Mouse (Mus musculus) midbrain, embryonic 14.5 days (tissue): ENCODE measurements around the gene Usp3. TPM values are rescaled to one million over a fixed set of nuclear protein-coding genes. Genes with fewer than 3 reads are reported as not detected.

ENCODE experiments used
- ATAC-seq: fragments of 200-750 bp; cut with Nextera tagmentation; 2 replicates; pipeline ENCODE4 v1.8.0; 2017; ENCODE audit warnings: moderate number of reproducible peaks, moderate library complexity; ENCODE audit not compliant: low FRiP score, low TSS enrichment
- DNase-seq: peaks from one replicate; pipeline ENCODE4 v3.0.0-alpha.2; 2015
- H3K27ac ChIP-seq: fragments of 300-500 bp; sonication (generic); replicated peaks from 2 replicates; pipeline ENCODE4 v1.5.1; 2014; ENCODE audit warnings: mild to moderate bottlenecking, low read depth, low read length, moderate library complexity
- H3K27me3 ChIP-seq: fragments of 300-500 bp; sonication (generic); 2 replicates; pipeline ENCODE4 v1.6.1; 2014; ENCODE audit warnings: low read length, control low read depth, mixed read lengths; ENCODE audit not compliant: control insufficient read depth, insufficient read depth
- H3K36me3 ChIP-seq: fragments of 300-500 bp; sonication (generic); 2 replicates; pipeline ENCODE4 v1.6.1; 2014; ENCODE audit warnings: low read length, control low read depth; ENCODE audit not compliant: control insufficient read depth, insufficient read depth
- H3K4me1 ChIP-seq: fragments of 300-500 bp; sonication (generic); 2 replicates; pipeline ENCODE4 v1.6.1; 2014; ENCODE audit warnings: mild to moderate bottlenecking, antibody characterized with exemption, low read length, control low read depth; ENCODE audit not compliant: control insufficient read depth, insufficient read depth
- H3K4me2 ChIP-seq: fragments of 300-500 bp; sonication (generic); 2 replicates; pipeline ENCODE4 v1.6.1; 2014; ENCODE audit warnings: mild to moderate bottlenecking, low read length, moderate library complexity
- H3K4me3 ChIP-seq: fragments of 300-500 bp; sonication (generic); replicated peaks from 2 replicates; pipeline ENCODE4 v1.5.1; 2014; ENCODE audit warnings: low read depth, low read length
- H3K9ac ChIP-seq: fragments of 300-500 bp; sonication (generic); replicated peaks from 2 replicates; pipeline ENCODE4 v1.6.1; 2014; ENCODE audit warnings: mild to moderate bottlenecking, low read length, moderate library complexity
- H3K9me3 ChIP-seq: fragments of 300-500 bp; sonication (generic); 2 replicates; pipeline ENCODE4 v1.6.1; 2016; ENCODE audit warnings: low read length, control low read depth, mixed read lengths; ENCODE audit not compliant: control insufficient read depth
- WGBS: fragments of 180-500 bp; shearing (Covaris S2); extraction: QIAGEN DNeasy Blood & Tissue Kit; methylation state at CpG from one replicate; pipeline ENCODE4 v1.1.7; 2014; 5-methylcytosine and 5-hydroxymethylcytosine counted together
- polyA plus RNA-seq: library from polyadenylated mRNA; unstranded; fragments of >200 nt; fragmentation: Nextera tagmentation; extraction: Ambion mirVana; gene quantifications from 2 replicates; pipeline ENCODE4 v1.2.1, GENCODE M21; 2014

Gene Usp3
- polyA plus RNA-seq, 1 experiment from 2014 or later = 104 TPM

- no peaks in the 10 kb centered on the region for H3K27me3 ChIP-seq
- no peaks in the 10 kb centered on the region for H3K9me3 ChIP-seq
- H3K4me3 ChIP-seq = no peak overlapping the region
- H3K4me2 ChIP-seq = no peak overlapping the region
- DNase-seq (no peak), ATAC-seq (no peak)
- H3K9ac ChIP-seq = no peak overlapping the region
- no peaks in the 10 kb centered on the region for H3K36me3 ChIP-seq
- no peak overlapping the region for H3K27ac ChIP-seq
- 76% methylated on average over 5 of the region's 5 CpGs for WGBS
- H3K4me1 ChIP-seq = peaks cover 8% of the 10 kb centered on the region; the same call in 1 of the 2 replicates
Observed at GRCm38 (mm10) chr9:66608817-66609345, 15.9 kb upstream of the Usp3 start.

GRCm38 (mm10) chr9:66606851-66607250, 13.9 kb upstream of the Usp3 start:
- WGBS = 65% methylated on average over 12 of the region's 12 CpGs
- ATAC-seq (no peak), DNase-seq (no peak)
- peaks cover 6% of the 10 kb centered on the region; the same call in 1 of the 2 replicates for H3K4me1 ChIP-seq
- no peaks in the 10 kb centered on the region for H3K27me3 ChIP-seq
- no peaks in the 10 kb centered on the region for H3K36me3 ChIP-seq
- H3K27ac ChIP-seq = no peak overlapping the region
- H3K9me3 ChIP-seq = no peaks in the 10 kb centered on the region
- H3K4me2 ChIP-seq = no peak overlapping the region
- H3K9ac ChIP-seq = no peak overlapping the region
- no peak overlapping the region for H3K4me3 ChIP-seq

GRCm38 (mm10) chr9:66605876-66606750, 13.2 kb upstream of the Usp3 start:
- no peak for DNase-seq
- WGBS = 75% methylated on average over 13 of the region's 13 CpGs
- no peak for ATAC-seq

GRCm38 (mm10) chr9:66604349-66605206, 11.6 kb upstream of the Usp3 start:
- Histone ChIP-seq H3K4me3 (no peak overlapping the region), H3K4me2 (no peak overlapping the region), H3K9ac (no peak overlapping the region), H3K27ac (no peak overlapping the region), H3K4me1 (no peaks in the 10 kb centered on the region), H3K36me3 (no peaks in the 10 kb centered on the region), H3K27me3 (no peaks in the 10 kb centered on the region), H3K9me3 (no peaks in the 10 kb centered on the region)
- WGBS = 91% methylated on average over 8 of the region's 8 CpGs
- ATAC-seq = no peak
- no peak for DNase-seq

More at GRCm38 (mm10) chr9:66605876-66606750, 13.2 kb upstream of the Usp3 start:
- Histone ChIP-seq H3K9ac (no peak overlapping the region), H3K4me3 (no peak overlapping the region), H3K4me1 (no peaks in the 10 kb centered on the region), H3K4me2 (peak overlapping the region; percentile 18; the same call in 1 of the 2 replicates), H3K9me3 (no peaks in the 10 kb centered on the region), H3K36me3 (no peaks in the 10 kb centered on the region), H3K27me3 (no peaks in the 10 kb centered on the region), H3K27ac (no peak overlapping the region)

DNA sequence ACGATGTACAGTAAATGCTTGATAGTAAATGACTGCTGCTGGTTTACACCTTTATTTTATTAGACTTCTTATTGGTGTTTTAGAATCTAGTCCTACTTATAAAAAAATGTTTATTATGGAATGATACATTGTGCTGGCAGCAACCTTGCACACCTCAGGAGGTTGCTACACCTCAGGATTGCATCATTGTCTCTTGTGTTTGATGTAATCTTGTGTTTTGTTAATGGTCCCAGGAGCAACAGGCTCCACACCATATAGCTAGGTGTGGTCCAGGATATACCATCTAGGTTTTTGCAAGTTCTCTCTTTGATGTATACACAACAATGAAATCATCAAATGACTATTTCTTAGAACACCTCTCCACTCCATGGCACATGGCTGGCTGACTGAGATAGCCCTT, 11.0 kb upstream of the Usp3 start:
- no peak for DNase-seq

GRCm38 (mm10) chr9:66601006-66601405, 8.1 kb upstream of the Usp3 start:
- Histone ChIP-seq H3K27ac (no peak overlapping the region), H3K4me1 (no peaks in the 10 kb centered on the region), H3K4me3 (no peak overlapping the region), H3K4me2 (no peak overlapping the region), H3K36me3 (no peaks in the 10 kb centered on the region), H3K9me3 (no peaks in the 10 kb centered on the region), H3K27me3 (no peaks in the 10 kb centered on the region), H3K9ac (no peak overlapping the region)
- DNase-seq = no peak
- ATAC-seq = no peak
- 89% methylated on average over 2 of the region's 2 CpGs for WGBS

More for the DNA sequence above, 11.0 kb upstream of the Usp3 start:
- Histone ChIP-seq H3K9ac (no peak overlapping the region), H3K36me3 (no peaks in the 10 kb centered on the region), H3K4me1 (no peaks in the 10 kb centered on the region), H3K4me3 (no peak overlapping the region), H3K9me3 (no peaks in the 10 kb centered on the region), H3K27me3 (no peaks in the 10 kb centered on the region), H3K4me2 (no peak overlapping the region), H3K27ac (no peak overlapping the region)
- 100% methylated on average over 1 of the region's 1 CpGs for WGBS
- ATAC-seq = no peak

DNA sequence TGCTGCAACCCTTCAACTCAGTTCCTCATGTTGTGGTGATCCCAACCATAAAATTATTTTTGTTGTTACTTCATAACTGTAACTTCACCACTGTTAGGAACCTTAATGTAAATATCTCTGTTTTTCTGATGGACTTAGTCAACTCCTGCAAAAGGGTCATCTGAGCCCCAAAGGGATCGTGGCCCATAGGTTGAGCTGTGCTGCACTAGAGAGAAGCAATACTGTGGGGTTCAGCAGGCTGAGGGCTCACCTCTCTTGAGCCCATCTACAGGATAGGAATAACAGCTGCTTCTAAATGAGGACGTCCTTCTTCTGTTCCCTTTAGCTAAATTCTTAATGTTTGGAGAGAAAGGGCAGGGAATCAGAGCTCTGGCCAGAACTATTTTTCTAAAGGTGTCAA, 7.6 kb upstream of the Usp3 start:
- H3K36me3 ChIP-seq = no peaks in the 10 kb centered on the region
- H3K27ac ChIP-seq = no peak overlapping the region
- H3K4me3 ChIP-seq = no peak overlapping the region
- DNase-seq = no peak
- H3K9ac ChIP-seq = no peak overlapping the region
- H3K27me3 ChIP-seq = no peaks in the 10 kb centered on the region
- no peak for ATAC-seq
- H3K9me3 ChIP-seq = no peaks in the 10 kb centered on the region
- H3K4me2 ChIP-seq = no peak overlapping the region
- no peaks in the 10 kb centered on the region for H3K4me1 ChIP-seq
- 78% methylated on average over 2 of the region's 2 CpGs for WGBS

GRCm38 (mm10) chr9:66599577-66599976, 6.6 kb upstream of the Usp3 start:
- Histone ChIP-seq H3K9ac (no peak overlapping the region), H3K36me3 (no peaks in the 10 kb centered on the region), H3K27ac (no peak overlapping the region), H3K9me3 (no peaks in the 10 kb centered on the region), H3K27me3 (no peaks in the 10 kb centered on the region), H3K4me1 (no peaks in the 10 kb centered on the region), H3K4me2 (no peak overlapping the region), H3K4me3 (no peak overlapping the region)
- ATAC-seq (no peak), DNase-seq (peak; percentile 48)
- WGBS = 4% methylated on average over 4 of the region's 4 CpGs
